Mouse (Mus musculus): ENCODE measurements at regions not wholly inside any gene's neighbourhood (a gene's known extent, or its start where the extent isn't known, plus 50 kb on each side); places are given as distances from the start of the nearest gene placed in this dataset.

GRCm38 (mm10) chr5:64401737-64402136 lies 245.6 kb downstream of the Tbc1d1 start:
- DNase-seq (ENCODE audit: low spot score in 2 of 2): no peak

- no peak for DNase-seq (ENCODE audit: low spot score in 2 of 2)
These were observed 247.2 kb downstream of the Tbc1d1 start for GRCm38 (mm10) chr5:64403077-64403981.

- DNase-seq (ENCODE audit: low spot score in 2 of 2): no peak
These were observed 247.9 kb downstream of the Tbc1d1 start for GRCm38 (mm10) chr5:64403982-64404345.

- no peak for DNase-seq (ENCODE audit: low spot score in 2 of 2)
These were observed 248.4 kb downstream of the Tbc1d1 start for GRCm38 (mm10) chr5:64404512-64404911.

- no peak for DNase-seq (ENCODE audit: low spot score in 2 of 2)
These were observed 252.8 kb downstream of the Tbc1d1 start for GRCm38 (mm10) chr5:64408938-64409337.

- peak in 1 of 2 experiments; percentile 16 for DNase-seq (ENCODE audit: low spot score in 2 of 2)
These were observed 254.5 kb downstream of the Tbc1d1 start for GRCm38 (mm10) chr5:64410621-64411020.

- DNase-seq (ENCODE audit: low spot score in 2 of 2): no peak
These were observed 258.4 kb downstream of the Tbc1d1 start for GRCm38 (mm10) chr5:64414519-64414918.

GRCm38 (mm10) chr5:64419395-64419794 lies 263.3 kb downstream of the Tbc1d1 start:
- no peak for DNase-seq (ENCODE audit: low spot score in 2 of 2)

GRCm38 (mm10) chr5:64422787-64423587 lies 266.9 kb downstream of the Tbc1d1 start:
- DNase-seq (ENCODE audit: low spot score in 2 of 2): no peak

- no peak for DNase-seq (ENCODE audit: low spot score in 2 of 2)
These were observed 272.7 kb downstream of the Tbc1d1 start for GRCm38 (mm10) chr5:64428822-64429221.

- no peak for DNase-seq (ENCODE audit: low spot score in 2 of 2)
These were observed 274.4 kb downstream of the Tbc1d1 start for GRCm38 (mm10) chr5:64430501-64430900.

GRCm38 (mm10) chr5:64431624-64432023 lies 275.5 kb downstream of the Tbc1d1 start:
- DNase-seq (ENCODE audit: low spot score in 2 of 2): no peak

- DNase-seq (ENCODE audit: low spot score in 2 of 2): no peak
These were observed 277.7 kb downstream of the Tbc1d1 start for GRCm38 (mm10) chr5:64433786-64434185.

- DNase-seq (ENCODE audit: low spot score in 2 of 2): no peak
These were observed 279.4 kb downstream of the Tbc1d1 start for GRCm38 (mm10) chr5:64435491-64435890.

GRCm38 (mm10) chr5:64435958-64436357 lies 279.9 kb downstream of the Tbc1d1 start:
- no peak for DNase-seq (ENCODE audit: low spot score in 2 of 2)

- no peak for DNase-seq (ENCODE audit: low spot score in 2 of 2)
These were observed 281.6 kb downstream of the Tbc1d1 start for GRCm38 (mm10) chr5:64437720-64438119.

GRCm38 (mm10) chr5:64438446-64439134 lies 282.5 kb downstream of the Tbc1d1 start:
- no peak for DNase-seq (ENCODE audit: low spot score in 2 of 2)

GRCm38 (mm10) chr5:64447847-64448246 lies 291.7 kb downstream of the Tbc1d1 start:
- DNase-seq (ENCODE audit: low spot score in 2 of 2): no peak

- DNase-seq (ENCODE audit: low spot score in 2 of 2): no peak
These were observed 296.7 kb downstream of the Tbc1d1 start for GRCm38 (mm10) chr5:64452668-64453334.

- no peak for DNase-seq (ENCODE audit: low spot score in 2 of 2)
These were observed 303.7 kb downstream of the Tbc1d1 start for GRCm38 (mm10) chr5:64459807-64460206.

GRCm38 (mm10) chr5:64460891-64461290 lies 304.8 kb downstream of the Tbc1d1 start:
- DNase-seq (ENCODE audit: low spot score in 2 of 2): no peak

GRCm38 (mm10) chr5:64461592-64461991 lies 305.5 kb downstream of the Tbc1d1 start:
- no peak for DNase-seq (ENCODE audit: low spot score in 2 of 2)
